Mouse (Mus musculus) midbrain, embryonic 14.5 days (tissue): ENCODE measurements at regions not wholly inside any gene's neighbourhood (a gene's known extent, or its start where the extent isn't known, plus 50 kb on each side); places are given as distances from the start of the nearest gene placed in this dataset. TPM values are rescaled to one million over a fixed set of nuclear protein-coding genes. Genes with fewer than 3 reads are reported as not detected.

Source experiments
- ATAC-seq: fragments of 200-750 bp; cut with Nextera tagmentation; 2 replicates; pipeline ENCODE4 v1.8.0; 2017; ENCODE audit warnings: moderate number of reproducible peaks, moderate library complexity; ENCODE audit not compliant: low FRiP score, low TSS enrichment
- DNase-seq: peaks from one replicate; pipeline ENCODE4 v3.0.0-alpha.2; 2015
- H3K27ac ChIP-seq: fragments of 300-500 bp; sonication (generic); replicated peaks from 2 replicates; pipeline ENCODE4 v1.5.1; 2014; ENCODE audit warnings: mild to moderate bottlenecking, low read depth, low read length, moderate library complexity
- H3K27me3 ChIP-seq: fragments of 300-500 bp; sonication (generic); 2 replicates; pipeline ENCODE4 v1.6.1; 2014; ENCODE audit warnings: low read length, control low read depth, mixed read lengths; ENCODE audit not compliant: control insufficient read depth, insufficient read depth
- H3K36me3 ChIP-seq: fragments of 300-500 bp; sonication (generic); 2 replicates; pipeline ENCODE4 v1.6.1; 2014; ENCODE audit warnings: low read length, control low read depth; ENCODE audit not compliant: control insufficient read depth, insufficient read depth
- H3K4me1 ChIP-seq: fragments of 300-500 bp; sonication (generic); 2 replicates; pipeline ENCODE4 v1.6.1; 2014; ENCODE audit warnings: mild to moderate bottlenecking, antibody characterized with exemption, low read length, control low read depth; ENCODE audit not compliant: control insufficient read depth, insufficient read depth
- H3K4me2 ChIP-seq: fragments of 300-500 bp; sonication (generic); 2 replicates; pipeline ENCODE4 v1.6.1; 2014; ENCODE audit warnings: mild to moderate bottlenecking, low read length, moderate library complexity
- H3K4me3 ChIP-seq: fragments of 300-500 bp; sonication (generic); replicated peaks from 2 replicates; pipeline ENCODE4 v1.5.1; 2014; ENCODE audit warnings: low read depth, low read length
- H3K9ac ChIP-seq: fragments of 300-500 bp; sonication (generic); replicated peaks from 2 replicates; pipeline ENCODE4 v1.6.1; 2014; ENCODE audit warnings: mild to moderate bottlenecking, low read length, moderate library complexity
- H3K9me3 ChIP-seq: fragments of 300-500 bp; sonication (generic); 2 replicates; pipeline ENCODE4 v1.6.1; 2016; ENCODE audit warnings: low read length, control low read depth, mixed read lengths; ENCODE audit not compliant: control insufficient read depth
- WGBS: fragments of 180-500 bp; shearing (Covaris S2); extraction: QIAGEN DNeasy Blood & Tissue Kit; methylation state at CpG from one replicate; pipeline ENCODE4 v1.1.7; 2014; 5-methylcytosine and 5-hydroxymethylcytosine counted together
- microRNA-seq: library from miRNA; unstranded; fragments of <30 nt; microRNA quantifications from one replicate; pipeline ENCODE4, GENCODE M21; 2016

DNA sequence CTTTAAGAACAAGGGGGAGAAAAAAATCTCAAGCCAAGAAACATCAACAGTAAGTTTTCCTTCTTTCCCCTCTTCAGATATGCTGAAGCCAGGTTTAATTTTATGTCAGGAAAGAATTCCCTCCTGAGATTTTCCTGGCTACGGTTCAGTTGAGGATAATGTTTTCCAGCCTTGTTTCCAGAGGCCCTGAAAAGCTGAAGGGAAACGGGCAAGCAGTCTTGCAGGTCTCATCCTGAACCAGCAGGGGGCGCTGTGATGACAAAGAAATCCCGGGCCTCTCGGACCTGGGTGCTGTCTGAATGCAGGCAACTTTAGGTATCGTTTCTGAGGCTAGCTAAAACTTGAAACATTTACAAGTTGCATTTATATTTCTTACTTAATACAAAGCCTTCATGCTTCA, 61.5 kb upstream of the Dab2 start:
- Histone ChIP-seq H3K27ac (no peak overlapping the region), H3K4me1 (no peaks in the 10 kb centered on the region), H3K9me3 (no peaks in the 10 kb centered on the region), H3K36me3 (no peaks in the 10 kb centered on the region), H3K4me2 (no peak overlapping the region), H3K9ac (no peak overlapping the region), H3K27me3 (no peaks in the 10 kb centered on the region), H3K4me3 (no peak overlapping the region)
- ATAC-seq (no peak), DNase-seq (peak; percentile 86)
- 7% methylated on average over 6 of the region's 6 CpGs for WGBS

DNA sequence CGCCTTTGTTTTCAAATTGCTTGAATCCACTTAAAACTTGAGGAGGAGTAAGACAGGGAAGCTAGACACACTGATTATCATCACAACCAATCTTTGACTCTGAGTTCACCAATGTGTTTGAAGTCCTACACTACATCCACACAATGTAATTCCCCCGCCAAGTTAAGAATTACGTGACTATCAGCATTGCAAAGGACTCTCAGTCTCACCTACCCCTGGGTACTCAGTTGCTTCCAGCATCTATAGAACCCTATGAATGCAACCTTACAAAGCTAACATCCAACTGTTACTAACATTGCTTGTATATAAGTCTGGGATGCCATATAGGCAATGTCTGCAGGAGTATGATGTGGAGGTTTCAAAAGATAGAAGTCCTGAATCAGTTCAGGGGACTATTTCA, 60.8 kb upstream of the Dab2 start:
- Histone ChIP-seq H3K27me3 (no peaks in the 10 kb centered on the region), H3K4me2 (no peak overlapping the region), H3K36me3 (no peaks in the 10 kb centered on the region), H3K4me1 (no peaks in the 10 kb centered on the region), H3K4me3 (no peak overlapping the region), H3K27ac (no peak overlapping the region), H3K9me3 (no peaks in the 10 kb centered on the region), H3K9ac (no peak overlapping the region)
- no peak for DNase-seq
- no peak for ATAC-seq
- 93% methylated on average over 3 of the region's 3 CpGs for WGBS

- ATAC-seq (no peak), DNase-seq (no peak)
- Histone ChIP-seq H3K9me3 (no peaks in the 10 kb centered on the region), H3K36me3 (no peaks in the 10 kb centered on the region), H3K27ac (no peak overlapping the region), H3K4me3 (no peak overlapping the region), H3K27me3 (no peaks in the 10 kb centered on the region), H3K9ac (no peak overlapping the region), H3K4me1 (no peaks in the 10 kb centered on the region), H3K4me2 (no peak overlapping the region)
- WGBS: 88% methylated on average over 4 of the region's 4 CpGs
These were observed 57.5 kb upstream of the Dab2 start for GRCm38 (mm10) chr15:6242132-6242531.

DNA sequence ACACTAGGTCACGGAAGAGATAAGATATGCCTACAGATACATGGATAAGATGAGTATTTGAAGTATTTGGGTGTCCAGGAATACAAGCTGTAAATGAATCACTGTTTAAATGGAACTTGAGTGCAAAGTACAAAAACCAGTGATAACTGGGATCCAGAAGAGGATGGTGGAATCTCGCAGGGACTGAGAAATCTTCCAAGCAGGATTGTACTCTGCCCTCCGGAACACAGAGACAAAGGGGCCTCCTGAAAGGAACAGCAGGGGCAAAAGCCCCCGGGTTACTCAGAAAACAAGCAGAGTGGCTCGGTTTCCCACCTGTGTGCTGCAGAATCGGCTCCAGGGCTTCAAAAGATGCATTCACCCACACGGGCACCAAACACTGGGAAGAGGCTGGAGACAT, 55.2 kb upstream of the Dab2 start:
- Histone ChIP-seq H3K27me3 (no peaks in the 10 kb centered on the region), H3K27ac (no peak overlapping the region), H3K36me3 (no peaks in the 10 kb centered on the region), H3K9me3 (no peaks in the 10 kb centered on the region), H3K4me3 (no peak overlapping the region), H3K4me2 (no peak overlapping the region), H3K9ac (no peak overlapping the region), H3K4me1 (no peaks in the 10 kb centered on the region)
- no peak for ATAC-seq
- 27% methylated on average over 7 of the region's 7 CpGs for WGBS
- no peak for DNase-seq

DNA sequence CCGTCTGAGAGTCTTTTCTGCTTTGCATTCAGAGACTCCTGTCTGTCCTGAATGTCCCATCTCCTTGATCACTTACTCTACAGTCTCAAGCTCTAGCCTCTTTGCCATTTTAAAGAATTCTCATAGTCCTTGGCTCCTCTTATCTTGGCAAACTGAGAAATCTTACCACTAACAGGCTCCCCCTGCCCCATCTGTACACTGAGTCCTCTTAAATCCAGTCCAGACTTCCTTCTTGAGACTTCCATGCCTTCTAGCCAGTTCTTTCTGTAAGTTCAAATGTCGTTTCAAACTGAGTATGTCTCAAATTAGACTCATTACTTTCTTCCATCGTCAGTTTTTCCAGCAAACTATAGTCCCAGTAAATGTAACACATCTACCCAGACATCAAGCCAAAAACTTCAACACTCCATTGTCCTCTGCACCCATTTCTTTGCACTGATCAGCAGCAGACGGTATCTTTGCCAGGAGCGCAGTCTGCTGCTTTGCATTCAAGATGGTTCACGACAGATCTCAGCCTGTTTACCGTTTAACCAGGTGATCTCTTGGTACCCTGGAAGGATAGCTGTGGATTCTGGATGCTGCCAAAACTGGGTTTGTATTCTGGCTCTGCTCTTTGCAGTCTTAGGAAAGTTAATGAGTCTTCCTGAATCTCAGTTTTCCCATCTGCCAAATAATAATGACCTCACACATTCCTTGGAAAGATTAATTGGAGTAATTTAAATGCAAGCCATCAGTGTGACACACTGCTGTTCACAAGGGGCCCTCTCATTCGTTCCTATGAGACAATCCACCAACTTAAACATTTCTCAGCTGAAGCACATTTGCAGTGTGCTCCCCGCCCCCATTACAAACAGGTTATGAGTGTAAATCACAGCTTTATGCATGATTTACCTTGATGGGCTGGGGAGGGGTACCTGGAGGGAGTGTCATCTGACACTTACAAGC, 53.4 kb upstream of the Dab2 start:
- DNase-seq (no peak), ATAC-seq (peak; percentile 17; the same call in 1 of the 2 replicates)
- Histone ChIP-seq H3K36me3 (no peaks in the 10 kb centered on the region), H3K4me1 (no peaks in the 10 kb centered on the region), H3K9ac (no peak overlapping the region), H3K27me3 (no peaks in the 10 kb centered on the region), H3K9me3 (no peaks in the 10 kb centered on the region), H3K4me3 (no peak overlapping the region), H3K4me2 (no peak overlapping the region), H3K27ac (no peak overlapping the region)
- 78% methylated on average over 9 of the region's 9 CpGs for WGBS

DNA sequence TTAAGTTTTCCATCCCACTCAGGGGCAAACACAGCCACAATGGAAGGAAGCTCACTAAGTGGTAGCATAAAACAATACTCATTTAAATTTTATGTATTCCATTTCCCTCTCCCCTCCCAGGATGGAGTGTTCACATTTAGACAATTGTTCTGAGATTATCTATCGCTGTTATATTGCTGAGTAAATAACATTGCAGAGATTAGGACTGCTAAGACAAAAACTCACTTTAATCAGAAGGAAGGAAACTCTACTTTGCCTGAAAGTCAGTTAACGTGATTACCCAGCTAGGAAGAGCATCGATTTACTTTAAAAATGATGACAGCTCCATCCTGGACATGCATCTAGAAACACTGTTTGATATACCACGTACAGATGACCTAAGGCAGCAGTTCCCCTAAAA, 51.1 kb upstream of the Dab2 start:
- Histone ChIP-seq H3K36me3 (no peaks in the 10 kb centered on the region), H3K4me1 (no peaks in the 10 kb centered on the region), H3K27me3 (no peaks in the 10 kb centered on the region), H3K4me3 (no peak overlapping the region), H3K9me3 (no peaks in the 10 kb centered on the region), H3K4me2 (no peak overlapping the region), H3K27ac (no peak overlapping the region), H3K9ac (no peak overlapping the region)
- no peak for DNase-seq
- 91% methylated on average over 4 of the region's 4 CpGs for WGBS
- ATAC-seq: no peak

Small RNA genes lying in the stretch of these regions (microRNA-seq; reads per million reads assigned to microRNA genes)
- gene Gm27760: not detected
